17 mouse cellular contexts compared by ENCODE assay signal in genomic region chr16:45332591-45332990, GRCm38 (mm10).
"Had no signal": no experiment of that assay in that cellular context is flagged by ENCODE, and none has a peak within 500 bp of the region (broad histone marks: within the 10 kb centered on the region; RNA-seq: fewer than 3 reads in every experiment).

No protein-coding gene starts in this region.

- H3K27me3 ChIP-seq: kidney, embryonic 15.5 days; limb, embryonic 13.5 days; liver, embryonic 15.5 days; neural tube, embryonic 13.5 days had no signal

- H3K4me3 ChIP-seq: kidney, embryonic 15.5 days; limb, embryonic 13.5 days; liver, embryonic 15.5 days; neural tube, embryonic 13.5 days had no signal

- H3K4me2 ChIP-seq: kidney, embryonic 15.5 days; limb, embryonic 13.5 days; liver, embryonic 15.5 days; neural tube, embryonic 13.5 days had no signal

- H3K36me3 ChIP-seq: kidney, embryonic 15.5 days; limb, embryonic 13.5 days; liver, embryonic 15.5 days; neural tube, embryonic 13.5 days had no signal

- H3K27ac ChIP-seq: kidney, embryonic 15.5 days; limb, embryonic 13.5 days; liver, embryonic 15.5 days; neural tube, embryonic 13.5 days had no signal

- DNase-seq: kidney, adult 18-20 months; kidney, postnatal 14 days; layer of hippocampus, adult 9-11 months; layer of hippocampus, postnatal 36 days; left cerebral cortex, postnatal 4 days; lung, adult 2 months; lung, postnatal 36 days; midbrain, embryonic 14.5 days; retina, postnatal 1 day; spleen, adult 18-20 months; thymus, adult 2 months; thymus, postnatal 25 days had no signal

- ATAC-seq: lung, postnatal 0 days had no signal
